Mouse (Mus musculus): Measurements from ENCODE around the gene Mymk.
A peak's percentile ranks its signal among the peaks of the same experiment; 100 is the strongest.

The Mymk gene

DNA sequence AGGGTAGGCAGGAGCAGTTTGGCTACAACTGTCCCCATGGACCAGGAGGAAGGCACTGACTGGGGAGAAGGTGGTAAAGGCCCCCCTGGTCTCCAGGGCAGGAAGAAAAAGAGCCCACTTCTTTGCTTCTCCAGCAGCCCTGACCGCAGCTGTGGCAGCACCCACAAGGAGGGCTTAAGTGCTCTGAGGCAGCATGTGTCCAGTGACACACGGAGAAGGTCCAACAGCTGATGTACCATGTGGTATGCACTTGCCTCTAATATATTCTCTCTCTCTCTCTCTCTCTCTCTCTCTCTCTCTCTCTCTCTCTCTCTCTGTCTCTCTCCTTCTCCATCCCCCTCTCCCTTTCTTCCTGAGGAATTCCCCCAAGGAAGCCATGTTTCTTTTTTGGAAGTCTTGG lies at the start of gene Mymk:
Gene Mymk (minus strand): TSS at position 202 of the 400 bp plus-strand sequence.
- DNase-seq = no peak

DNA sequence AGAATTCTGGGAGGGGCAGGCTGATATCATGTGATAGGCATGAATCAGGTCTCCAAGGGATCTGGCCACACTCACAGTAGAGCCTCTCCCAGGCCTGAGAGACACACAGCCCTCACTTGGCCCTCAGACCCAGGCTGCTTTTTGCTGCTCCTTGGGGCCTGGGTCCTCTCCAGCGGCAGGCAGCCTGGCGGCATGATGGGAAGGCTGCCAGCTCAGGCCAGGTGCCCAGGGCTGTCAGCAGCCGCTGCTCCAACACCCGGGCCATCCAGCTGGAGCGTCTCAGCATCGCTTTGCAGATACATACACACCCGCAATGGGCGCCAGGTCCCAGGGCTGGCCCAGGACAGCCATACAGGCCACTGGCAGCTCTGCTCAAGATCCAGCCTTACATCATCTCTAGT lies 48.3 kb upstream of the Mymk start:
- DNase-seq = peak in 1 of 2 experiments; percentile 21

DNA sequence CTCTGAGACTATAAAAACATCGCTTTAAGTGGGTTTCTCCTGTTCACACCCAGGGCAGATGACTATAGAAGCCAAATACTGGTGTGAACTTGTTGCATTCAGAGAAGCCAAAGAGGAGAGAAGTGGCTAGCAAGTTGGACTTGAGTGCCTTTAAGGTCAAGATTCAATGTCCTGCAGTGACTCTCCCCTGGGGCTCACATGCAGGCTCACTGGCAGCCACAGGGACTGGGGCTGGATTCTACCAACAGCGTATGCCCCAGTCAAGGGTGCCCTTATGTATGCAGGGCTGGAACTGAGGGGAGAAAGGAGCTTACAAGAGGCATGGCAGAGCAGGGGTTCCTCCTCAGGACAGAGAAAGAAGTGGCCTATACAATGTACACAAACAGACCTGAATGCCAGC lies 47.8 kb upstream of the Mymk start:
- no peak for DNase-seq

DNA sequence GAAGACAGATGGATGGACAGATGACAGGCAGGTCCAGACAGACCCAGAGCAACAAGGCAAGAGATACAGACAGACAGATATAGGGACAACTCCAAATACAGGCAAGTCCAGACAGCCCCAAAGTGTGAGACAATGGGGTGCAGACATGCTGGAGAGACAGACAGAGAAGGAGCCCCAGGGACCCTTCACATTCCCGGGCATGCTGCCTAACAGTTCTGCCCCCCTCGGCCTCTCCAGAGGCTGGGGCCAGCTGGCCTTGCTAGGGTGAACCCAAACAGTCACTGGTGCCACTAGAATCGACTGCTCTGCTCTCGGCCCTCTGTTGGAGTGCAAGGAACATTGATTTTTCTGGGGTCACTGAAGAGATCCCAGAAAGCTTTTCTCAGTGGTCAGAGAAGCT lies 46.5 kb upstream of the Mymk start:
- DNase-seq = no peak

DNA sequence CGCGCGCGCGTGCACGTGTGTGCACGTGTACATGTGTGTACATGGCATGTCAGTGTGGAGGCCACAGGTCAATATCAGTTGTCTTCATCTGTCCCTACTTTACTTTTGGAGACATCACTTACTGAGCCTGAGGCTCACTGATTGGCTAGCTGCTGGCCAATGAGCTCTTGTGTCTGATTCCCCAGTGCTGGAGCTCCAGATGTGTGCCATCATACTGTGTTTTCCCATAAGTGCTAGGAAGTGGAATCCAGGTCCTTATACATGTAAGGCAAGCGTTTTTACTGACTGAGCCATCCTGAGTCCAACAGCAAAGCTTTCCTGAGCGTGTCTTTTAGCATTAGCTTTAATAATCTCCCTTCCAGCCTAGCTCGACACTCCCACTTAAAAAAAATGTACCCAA lies 42.2 kb upstream of the Mymk start:
- no peak for DNase-seq

DNA sequence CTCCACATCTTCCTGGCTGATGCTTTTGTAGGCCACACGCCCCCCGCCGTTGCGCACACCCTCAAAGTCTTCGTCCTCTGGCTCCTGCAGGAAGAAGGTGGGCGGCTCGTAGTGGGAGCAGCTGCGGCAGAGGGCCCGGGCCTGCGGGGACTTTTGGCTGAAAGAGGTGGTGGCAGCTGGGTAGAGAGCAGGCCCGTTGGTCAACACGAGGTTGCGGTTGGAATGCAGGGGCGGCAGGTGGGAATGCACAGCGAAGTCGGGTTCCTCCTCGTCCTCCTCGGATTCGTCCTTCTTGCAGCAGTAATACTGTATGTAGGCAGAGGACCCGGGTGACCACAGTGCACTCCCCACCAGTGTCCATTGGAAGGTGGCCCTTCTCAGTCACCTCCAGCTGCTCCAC lies 40.6 kb upstream of the Mymk start:
- DNase-seq = no peak

DNA sequence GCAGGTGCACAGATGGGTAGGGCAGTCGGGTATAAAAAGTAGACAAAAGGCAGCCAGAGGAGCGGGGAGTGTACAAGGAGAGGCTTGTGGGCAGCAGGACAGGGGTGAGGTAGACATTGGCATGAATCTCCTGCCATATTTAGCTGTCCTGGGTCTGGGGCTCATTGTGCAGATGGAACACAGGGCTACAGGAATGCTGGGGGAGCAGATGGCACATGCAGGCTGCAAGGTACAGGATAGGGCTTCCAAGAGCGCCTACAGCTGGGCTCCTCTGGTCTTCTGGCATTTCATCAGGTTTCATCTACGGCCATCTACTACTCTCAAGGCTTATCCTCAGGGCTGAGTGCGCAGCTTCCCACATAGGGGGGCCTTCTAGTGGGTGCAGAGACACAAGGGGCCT lies 37.1 kb upstream of the Mymk start:
- no peak for DNase-seq

DNA sequence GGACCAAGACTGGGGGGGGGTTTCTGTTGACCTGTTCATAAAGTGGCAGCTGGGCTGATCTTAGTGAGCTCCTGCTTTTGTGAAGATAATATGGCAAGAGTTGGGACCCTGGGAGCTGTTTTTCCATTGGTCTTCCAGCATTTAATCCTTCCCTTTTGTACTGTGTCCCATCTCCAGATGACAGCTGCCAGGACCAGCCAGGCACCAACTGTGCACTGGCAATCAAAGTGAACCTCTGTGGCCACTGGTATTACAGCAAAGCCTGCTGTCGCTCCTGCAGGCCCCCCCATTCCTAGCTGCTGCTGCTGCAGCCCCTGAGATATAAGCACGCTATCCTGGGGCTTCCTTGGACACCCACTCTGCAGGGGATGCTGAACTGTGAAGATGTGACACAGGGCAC lies 36.2 kb upstream of the Mymk start:
- DNase-seq = no peak

DNA sequence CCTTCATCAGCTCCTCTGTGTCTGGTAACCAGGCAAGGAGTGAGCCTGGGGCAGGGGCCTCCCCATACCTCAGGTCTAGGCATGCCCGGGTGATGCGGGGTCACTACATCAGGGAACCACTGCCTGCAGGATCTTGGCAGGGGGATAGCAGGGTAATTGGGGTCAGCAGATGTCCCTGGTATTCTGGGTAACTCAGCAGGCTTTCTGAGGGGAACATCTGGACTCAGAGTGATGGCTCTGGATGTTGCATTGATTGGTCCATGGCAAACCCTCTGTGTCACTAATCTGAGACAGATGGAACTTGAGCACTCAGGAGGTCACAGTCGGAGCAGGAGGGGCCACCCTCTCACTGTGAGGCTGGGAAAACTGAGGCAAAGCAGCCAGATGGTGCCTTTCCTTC lies 34.8 kb upstream of the Mymk start:
- DNase-seq = no peak

DNA sequence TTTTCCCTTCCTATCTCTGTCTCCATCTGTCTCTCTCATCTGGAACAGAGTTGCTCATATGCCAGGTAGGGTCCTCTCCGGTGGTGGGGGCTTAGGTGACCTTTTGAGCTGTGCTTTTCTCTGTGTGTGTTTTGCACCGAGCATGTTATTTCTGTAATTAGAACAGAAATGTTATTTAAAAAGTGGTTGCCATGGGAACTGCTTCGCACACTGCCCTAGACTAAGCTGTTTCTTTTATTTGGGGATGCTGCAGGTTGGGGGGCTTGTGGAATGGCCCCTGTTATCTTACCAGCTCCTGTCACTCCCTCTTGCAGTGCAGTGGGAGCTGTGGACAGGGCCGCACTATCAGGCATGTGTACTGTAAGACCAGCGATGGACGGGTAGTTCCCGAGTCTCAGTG lies 31.6 kb upstream of the Mymk start:
- DNase-seq = no peak

DNA sequence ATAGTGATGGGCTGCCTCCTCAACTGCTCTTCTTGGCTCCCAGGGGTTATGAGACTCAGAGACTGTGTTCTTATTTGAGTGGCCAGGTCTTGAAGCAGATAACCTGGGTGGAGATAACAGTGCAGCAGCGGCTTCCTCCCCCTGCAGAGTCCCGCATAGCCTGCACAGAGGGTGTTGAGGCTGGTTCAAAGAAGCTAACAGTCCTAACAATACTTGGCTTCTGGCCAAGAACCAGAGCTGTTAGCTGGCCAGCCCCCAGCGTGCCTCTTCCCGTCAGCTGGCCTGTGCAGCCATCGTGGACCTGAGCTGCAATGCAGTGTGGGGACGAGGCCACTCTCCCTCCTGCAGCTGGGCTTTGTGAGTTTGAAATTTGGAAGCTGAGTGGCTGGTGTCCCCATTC lies 25.8 kb upstream of the Mymk start:
- peak; percentile 61 to 70 for DNase-seq

DNA sequence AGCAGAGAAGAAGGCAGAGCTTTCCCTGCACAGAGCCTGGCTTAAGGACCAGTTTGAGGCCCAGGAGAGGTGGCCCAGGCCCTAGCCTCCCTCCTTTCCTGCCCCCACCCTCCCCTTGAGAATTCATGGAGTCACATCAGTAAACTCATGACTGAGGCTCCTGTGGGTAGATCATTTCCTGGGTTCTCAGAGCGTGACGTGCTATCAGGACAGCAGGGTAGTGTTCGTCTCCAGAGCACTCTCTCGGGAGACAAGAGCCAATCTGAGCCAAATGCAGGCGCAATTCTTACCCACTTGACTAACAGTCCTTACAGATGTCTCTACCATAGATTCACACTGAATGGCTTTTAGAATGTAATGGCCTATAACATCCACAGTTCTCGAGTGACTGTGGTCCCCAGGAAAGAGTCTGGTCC lies 25.3 kb upstream of the Mymk start:
- DNase-seq = no peak

DNA sequence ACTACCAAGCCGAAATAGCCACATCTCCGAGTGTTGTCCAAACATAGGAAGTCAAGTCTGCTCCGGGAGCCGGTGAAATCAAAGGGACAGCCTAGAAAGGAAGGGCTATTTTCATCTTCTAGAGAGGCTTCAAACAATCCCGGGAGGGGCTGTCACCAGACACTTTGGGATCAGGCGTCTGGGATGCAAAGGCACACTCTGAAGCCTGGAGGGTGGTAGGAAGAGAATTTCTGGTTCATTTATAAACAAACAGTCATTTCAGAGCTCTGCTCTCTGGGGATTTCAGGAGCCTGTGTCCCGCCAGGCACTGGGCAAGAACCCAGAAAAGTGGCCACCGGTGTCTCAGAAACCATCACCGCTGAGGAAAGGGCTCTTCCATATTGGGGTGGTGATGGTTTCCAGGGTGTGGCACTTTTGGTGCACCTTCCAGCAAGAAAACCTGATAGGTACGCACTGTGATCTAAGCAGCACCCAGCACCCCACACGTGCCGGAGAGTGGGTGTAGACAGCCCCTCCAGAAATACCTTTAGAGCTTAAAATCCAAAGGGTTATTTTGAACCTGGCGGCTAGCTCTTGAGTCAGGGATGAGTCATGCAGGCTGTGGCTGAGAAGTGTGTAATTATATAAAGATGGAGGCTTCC lies 24.5 kb upstream of the Mymk start:
- DNase-seq = peak; percentile 43 to 61

DNA sequence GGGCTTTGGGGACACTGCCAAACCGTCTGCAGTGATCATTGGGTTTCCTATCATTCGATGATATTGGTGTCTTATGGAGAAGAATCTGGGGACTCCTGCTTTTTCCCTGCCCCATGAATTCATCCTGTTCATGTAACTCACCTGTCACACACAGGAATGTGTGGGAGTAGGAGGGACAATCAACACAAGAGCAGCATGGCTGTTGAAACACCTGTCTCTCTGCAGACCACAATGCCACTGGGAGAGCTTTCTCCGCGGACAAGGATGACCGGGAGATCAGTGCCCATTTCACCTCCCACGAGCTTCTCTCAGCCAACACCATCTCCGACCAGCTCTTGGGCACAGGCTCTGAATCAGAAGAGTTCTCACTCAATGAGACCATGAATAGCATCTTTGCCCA lies 23.2 kb upstream of the Mymk start:
- DNase-seq = no peak

DNA sequence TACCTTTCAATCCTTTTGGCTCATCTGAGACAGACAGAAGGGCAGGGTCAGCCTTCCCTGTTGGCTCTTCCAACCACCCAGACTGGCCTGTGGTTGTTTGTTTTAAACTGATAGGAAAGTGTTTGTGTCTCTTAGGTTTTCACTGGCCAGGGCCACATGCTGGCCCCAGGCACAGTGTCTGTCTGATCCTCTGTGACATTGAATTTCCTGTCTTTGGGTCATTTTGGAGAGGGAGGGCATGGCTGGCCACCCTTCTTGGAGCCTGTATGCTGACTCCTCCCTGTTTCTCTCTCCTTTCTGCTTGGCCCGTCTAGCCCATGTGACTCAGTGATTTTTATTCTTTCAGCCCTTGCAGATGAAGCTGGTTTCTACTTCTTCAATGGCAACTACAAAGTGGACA lies 17.3 kb upstream of the Mymk start:
- no peak for DNase-seq

DNA sequence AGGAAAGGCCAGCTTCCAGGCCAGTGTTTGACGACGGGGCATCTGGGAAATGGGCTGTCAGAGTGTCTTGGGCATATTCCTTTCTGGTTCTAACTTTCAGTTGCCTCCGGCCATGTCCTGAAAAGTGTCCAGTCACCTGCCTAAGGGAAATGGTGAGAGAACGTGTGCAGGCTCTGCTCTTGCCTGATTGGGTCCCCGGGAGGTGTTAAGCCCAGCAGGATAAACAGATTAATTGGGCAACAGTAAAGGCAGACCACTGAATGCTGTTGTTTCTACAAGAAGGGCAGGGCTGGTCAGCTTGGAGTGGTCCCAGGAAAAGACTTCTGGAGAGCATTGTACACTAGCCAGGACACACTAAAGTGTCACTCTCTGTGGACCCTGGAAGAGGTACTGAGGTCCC lies 16.7 kb upstream of the Mymk start:
- DNase-seq = no peak

DNA sequence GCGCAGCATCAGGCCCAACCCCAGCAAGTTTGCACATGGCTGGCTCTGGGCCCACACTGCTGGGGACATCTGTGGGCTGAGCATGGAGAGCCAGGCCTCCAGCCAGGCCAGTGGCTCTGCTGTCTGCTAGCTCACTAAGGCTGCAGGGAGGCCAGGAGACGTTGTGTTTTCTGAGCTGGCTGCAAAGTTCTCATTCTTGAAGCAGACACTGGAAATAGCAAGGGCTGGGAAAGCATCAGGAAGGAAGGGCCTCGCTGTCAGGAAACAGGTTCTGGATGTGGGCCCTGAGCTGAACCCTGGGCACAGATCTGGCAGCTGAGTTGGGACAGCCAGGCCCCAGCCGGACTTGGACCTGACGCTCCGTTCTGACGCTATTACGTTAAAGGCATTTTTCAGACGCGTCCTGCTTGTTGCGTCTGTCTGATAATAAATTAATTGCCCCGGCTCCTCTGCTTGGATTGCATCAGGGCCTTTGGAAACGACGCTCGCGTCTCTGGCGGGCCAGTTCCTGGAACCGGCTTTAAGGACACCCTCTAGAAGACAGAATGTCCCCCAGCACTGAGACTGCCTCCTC lies 16.2 kb upstream of the Mymk start:
- DNase-seq = peak; percentile 83 to 90

DNA sequence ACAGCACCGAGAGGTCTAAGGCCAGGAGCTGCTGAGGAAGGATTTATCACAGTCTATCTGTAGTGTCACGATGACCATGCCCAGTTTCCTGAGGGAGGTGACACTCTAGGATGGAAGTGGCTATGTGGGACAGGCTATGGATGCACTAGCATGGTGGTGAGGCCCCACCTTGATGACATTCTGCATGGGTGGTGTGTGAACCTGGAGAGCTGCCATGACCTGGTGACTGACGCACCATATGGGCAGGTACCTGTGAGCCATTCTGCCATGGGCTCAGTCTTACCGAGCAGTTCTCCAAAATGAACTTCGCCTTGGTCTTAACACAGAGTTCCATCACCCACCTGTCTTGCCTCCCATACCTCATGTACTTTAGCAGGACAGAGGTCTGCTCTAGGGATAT lies 15.6 kb upstream of the Mymk start:
- DNase-seq = no peak

DNA sequence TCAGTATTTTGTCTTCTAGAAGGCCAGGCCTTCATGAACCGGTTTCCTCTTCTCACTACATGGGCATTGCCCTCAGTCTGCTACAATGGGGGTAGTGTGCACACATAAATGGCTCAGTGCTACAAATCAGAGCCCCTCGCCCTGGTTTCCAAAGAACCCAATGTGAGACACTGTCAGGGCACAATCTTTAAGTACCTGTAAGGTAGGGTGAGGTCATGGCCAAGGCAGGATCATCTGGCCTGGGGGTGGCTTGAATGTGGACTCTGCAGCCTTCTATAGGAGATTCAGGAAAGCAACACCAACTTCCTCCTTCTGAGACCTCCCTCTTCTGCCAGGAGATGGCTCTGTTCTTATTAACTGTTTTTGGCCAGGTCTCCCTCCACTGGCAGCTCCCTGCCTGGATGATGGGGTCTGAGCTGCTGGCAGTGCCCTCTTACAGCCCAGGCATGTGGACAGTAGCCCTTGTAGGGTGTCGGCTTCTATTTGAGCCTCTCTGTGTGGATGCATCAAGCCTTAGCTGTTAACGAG lies 14.6 kb upstream of the Mymk start:
- no peak for DNase-seq

DNA sequence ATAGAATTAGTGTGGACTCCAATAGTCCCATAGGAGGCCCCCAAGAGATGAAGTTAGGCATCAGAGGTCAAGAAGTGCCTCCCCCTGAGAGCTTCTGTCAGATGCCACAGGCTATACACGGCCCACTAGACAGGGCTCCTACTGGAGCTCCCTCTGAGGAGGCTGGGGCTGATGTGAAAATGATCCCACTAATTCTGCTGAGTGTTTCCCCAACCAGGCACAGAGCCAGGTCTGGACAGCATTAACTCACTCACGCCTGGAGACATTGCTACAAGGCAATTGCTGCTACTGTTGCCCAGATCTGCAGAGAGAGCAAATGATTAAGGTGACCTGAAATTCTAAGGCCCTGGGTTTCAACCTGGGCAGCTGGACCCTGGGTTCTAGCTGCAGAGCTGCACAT lies 13.8 kb upstream of the Mymk start:
- peak in 1 of 2 experiments; percentile 28 for DNase-seq

DNA sequence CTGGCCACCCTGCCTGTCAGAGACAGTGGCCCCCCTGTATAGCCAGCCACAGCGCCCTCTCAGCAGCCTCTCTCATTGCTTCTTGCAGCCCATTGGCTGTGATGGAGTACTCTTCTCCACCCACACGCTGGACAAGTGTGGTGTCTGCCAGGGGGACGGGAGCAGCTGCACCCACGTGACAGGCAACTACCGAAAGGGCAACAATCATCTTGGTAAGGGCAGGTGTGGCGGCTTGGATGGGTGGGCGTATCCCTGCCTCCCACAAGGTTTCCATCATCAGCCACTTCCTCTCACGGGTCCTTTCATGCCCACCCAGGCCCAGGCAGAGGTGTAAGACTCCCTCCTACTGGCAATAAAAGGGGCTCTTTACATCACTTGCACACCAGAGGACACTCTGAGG lies 13.0 kb upstream of the Mymk start:
- DNase-seq = no peak

DNA sequence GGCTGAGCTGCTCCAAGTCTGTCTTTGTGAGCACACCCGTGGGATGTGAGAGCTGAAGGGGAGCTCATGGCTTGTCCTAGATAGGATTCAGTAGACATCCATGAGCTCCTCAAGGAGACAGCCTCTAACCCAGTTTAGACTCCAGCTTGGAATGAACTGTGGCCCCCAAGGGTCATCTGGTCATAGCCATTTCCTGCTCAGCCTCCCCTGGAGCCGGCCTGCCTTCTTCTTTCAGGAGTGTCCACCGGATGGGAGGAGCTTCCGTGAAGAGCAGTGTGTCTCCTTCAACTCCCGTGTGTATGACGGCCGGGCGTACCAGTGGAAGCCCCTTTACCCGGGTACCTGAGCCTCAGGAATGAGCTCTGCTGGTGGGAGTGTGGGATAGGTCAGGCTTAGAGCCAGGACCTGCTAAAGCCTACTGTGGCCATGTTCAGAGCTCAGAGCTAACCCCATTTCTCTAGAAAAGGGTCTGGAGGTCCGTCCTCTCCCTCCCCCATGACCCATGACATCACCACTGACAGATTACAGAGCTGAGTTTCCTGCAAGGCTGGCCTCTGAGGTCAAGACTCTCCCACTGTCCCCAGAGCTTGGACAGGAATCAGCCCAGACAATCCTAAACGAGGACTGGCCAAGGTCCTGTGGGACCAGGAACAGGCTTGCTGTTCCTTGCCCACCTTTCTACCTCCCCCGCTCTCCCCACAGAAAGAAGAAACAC lies 11.9 kb upstream of the Mymk start:
- DNase-seq = peak; percentile 70 to 81

DNA sequence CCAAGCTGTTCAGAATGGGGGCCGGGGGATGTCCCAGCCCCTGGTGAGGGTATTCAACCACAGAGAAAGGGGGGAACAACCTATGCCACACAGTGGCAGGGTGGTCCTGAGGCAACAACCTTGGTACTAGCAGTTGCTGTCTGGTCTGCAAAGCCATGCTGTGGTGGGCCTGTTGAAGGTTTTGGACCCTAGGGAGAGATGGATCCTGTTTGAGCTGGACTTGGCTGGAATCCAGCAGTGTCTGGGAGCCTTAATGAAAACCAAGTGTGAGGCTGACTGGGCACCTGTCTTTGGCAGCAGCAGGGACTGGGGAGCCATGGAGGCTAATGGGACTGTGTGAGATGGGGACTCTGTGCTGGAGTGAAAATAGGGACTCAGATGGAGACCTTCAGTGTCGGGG lies 7.7 kb upstream of the Mymk start:
- peak; percentile 72 to 76 for DNase-seq

DNA sequence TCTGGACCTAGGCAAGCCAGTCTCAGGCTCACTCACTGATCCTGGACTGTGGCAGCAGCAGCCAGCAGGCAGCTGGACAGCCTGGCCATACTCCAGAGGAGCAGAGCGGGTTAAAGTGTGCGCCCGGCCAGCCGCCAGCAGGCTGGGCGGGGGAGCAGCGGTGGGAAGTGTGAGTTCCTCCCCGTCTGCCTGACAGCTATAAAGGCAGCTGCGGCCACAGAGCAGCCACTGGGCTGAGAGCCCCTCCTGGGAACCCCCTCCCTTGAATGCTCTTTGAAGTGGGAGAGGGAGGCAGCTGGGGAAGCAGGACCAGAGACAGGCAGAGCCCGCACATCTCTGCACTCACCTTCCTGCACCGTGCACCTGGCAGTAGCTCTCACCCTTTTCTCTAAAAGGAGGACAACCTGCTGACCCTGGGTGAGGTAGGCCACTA lies 7.2 kb upstream of the Mymk start, which contains the start of gene Adamtsl2:
Gene Adamtsl2 (plus strand): TSS at position 228 of the 433 bp plus-strand sequence.
- DNase-seq = peak; percentile 91 to 92
